Comparison of ENCODE assay signal across 8 mouse cellular contexts in the genomic region with DNA sequence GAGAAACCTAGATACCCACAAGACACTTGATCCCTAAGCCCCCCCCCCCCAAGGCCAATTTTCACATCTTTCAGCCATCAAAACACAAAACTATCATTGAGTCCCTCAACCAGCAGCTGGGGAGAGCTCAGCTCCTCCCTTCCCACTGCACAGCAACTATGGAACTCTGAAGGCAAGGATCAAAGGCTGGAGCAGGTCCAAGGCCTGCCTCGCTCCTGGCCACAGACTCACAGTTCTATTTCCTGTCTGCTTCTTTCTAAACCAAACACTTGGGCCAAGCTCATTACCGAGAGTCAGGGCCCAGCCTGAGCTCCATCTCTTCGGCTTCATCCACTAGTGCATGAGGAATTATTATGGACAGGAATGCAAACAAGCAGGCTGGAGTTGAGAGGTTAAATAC. TPM values are rescaled to one million over a fixed set of nuclear protein-coding genes. Genes with fewer than 3 reads are reported as not detected.
DNase-seq lines count a peak whose midpoint lies in the region; ATAC-seq and TF ChIP-seq lines count a peak whose summit lies in the region.

No protein-coding gene starts in this region.

- no peaks in the 10 kb centered on the region for H3K27me3 ChIP-seq in hindbrain, embryonic 12.5 days
- H3K27me3 ChIP-seq in lung, postnatal 0 days (replicated peaks; ENCODE audit: insufficient read depth, low read length) = no peaks in the 10 kb centered on the region
- no peaks in the 10 kb centered on the region for H3K27me3 ChIP-seq in stomach, embryonic 14.5 days (ENCODE audit: control insufficient read depth, insufficient read depth, low read length)

- ATAC-seq in hindbrain, embryonic 12.5 days (ENCODE audit: low FRiP score) = no peak
- ATAC-seq in lung, postnatal 0 days = peak; percentile 74
- peak; percentile 75 for ATAC-seq in stomach, embryonic 14.5 days (ENCODE audit: insufficient number of reproducible peaks, insufficient read depth, low FRiP score, low read depth)

- no peaks in the 10 kb centered on the region for H3K36me3 ChIP-seq in hindbrain, embryonic 12.5 days
- H3K36me3 ChIP-seq in lung, postnatal 0 days (ENCODE audit: insufficient read depth, low read length) = no peaks in the 10 kb centered on the region
- H3K36me3 ChIP-seq in stomach, embryonic 14.5 days (ENCODE audit: control insufficient read depth, insufficient read depth, low read length) = no peaks in the 10 kb centered on the region

- H3K4me1 ChIP-seq in hindbrain, embryonic 12.5 days = peaks cover 20% of the 10 kb centered on the region
- H3K4me1 ChIP-seq in lung, postnatal 0 days (ENCODE audit: insufficient read depth, low read depth, low read length) = peaks cover 19% of the 10 kb centered on the region; the same call in 1 of the 2 replicates
- H3K4me1 ChIP-seq in stomach, embryonic 14.5 days (ENCODE audit: control insufficient read depth, insufficient read depth, low read length) = peaks cover 32% of the 10 kb centered on the region

- H3K4me2 ChIP-seq in hindbrain, embryonic 12.5 days (replicated peaks) = no peak overlapping the region
- peak overlapping the region; percentile 9; the same call in 1 of the 2 replicates for H3K4me2 ChIP-seq in lung, postnatal 0 days (replicated peaks; ENCODE audit: low read depth, low read length)
- H3K4me2 ChIP-seq in stomach, embryonic 14.5 days (replicated peaks; ENCODE audit: low read depth, low read length) = no peak overlapping the region

- WGBS in hindbrain, embryonic 12.5 days = 54% methylated on average over 3 of the region's 3 CpGs
- 2% methylated on average over 3 of the region's 3 CpGs for WGBS in lung, postnatal 0 days
- 1% methylated on average over 3 of the region's 3 CpGs for WGBS in stomach, embryonic 14.5 days

- peak; percentile 47 for TF ChIP-seq EP300 in lung, postnatal 0 days (IDR thresholded peaks at IDR 0.05)

- 0 out of 2 replicates have a peak, but pooled peaks cover 5% of the 10 kb centered on the region for H3K9me3 ChIP-seq in hindbrain, embryonic 12.5 days (replicated peaks)
- no peaks in the 10 kb centered on the region for H3K9me3 ChIP-seq in lung, postnatal 0 days (ENCODE audit: low read length)
- H3K9me3 ChIP-seq in stomach, embryonic 14.5 days (ENCODE audit: control insufficient read depth, low read depth, low read length) = 0 out of 2 replicates have a peak, but pooled peaks cover 3% of the 10 kb centered on the region

- peak; percentile 70 for DNase-seq in urinary bladder, postnatal 14 days (ENCODE audit: low spot score)
- no peak for DNase-seq in urinary bladder, postnatal 10 days (ENCODE audit: low spot score)
- peak; percentile 56 to 68 for DNase-seq in frontal cortex, postnatal 14 days (ENCODE audit: low spot score in 2 of 2)
- DNase-seq in layer of hippocampus, postnatal 14 days (ENCODE audit: low spot score in 2 of 2) = peak; percentile 60 to 77
- DNase-seq in lung, postnatal 0 days (ENCODE audit: low spot score) = peak; percentile 91
- DNase-seq in thymus, postnatal 36 days = no peak

- H3K4me3 ChIP-seq in hindbrain, embryonic 12.5 days = no peak overlapping the region
- no peak overlapping the region for H3K4me3 ChIP-seq in lung, postnatal 0 days (ENCODE audit: low read depth, low read length)
- no peak overlapping the region for H3K4me3 ChIP-seq in stomach, embryonic 14.5 days (ENCODE audit: low read depth, low read length)

- H3K9ac ChIP-seq in hindbrain, embryonic 12.5 days = no peak overlapping the region
- no peak overlapping the region for H3K9ac ChIP-seq in lung, postnatal 0 days (replicated peaks; ENCODE audit: low read depth)
- H3K9ac ChIP-seq in stomach, embryonic 14.5 days (replicated peaks; ENCODE audit: low read depth, low read length) = no peak overlapping the region; the same call in 1 of the 2 replicates

- H3K27ac ChIP-seq in hindbrain, embryonic 12.5 days = peak overlapping the region; percentile 57; the same call in 1 of the 2 replicates
- peak overlapping the region; percentile 68 for H3K27ac ChIP-seq in lung, postnatal 0 days (ENCODE audit: low read length)
- H3K27ac ChIP-seq in stomach, embryonic 14.5 days (ENCODE audit: low read length) = peak overlapping the region; percentile 92

- no peak for TF ChIP-seq CTCF in lung, postnatal 0 days (IDR thresholded peaks at IDR 0.05)

RNA-seq across cellular contexts. Expression of a gene that starts 58.9 kb away (rescaled TPM):
- 20.6 and 22.4 TPM in 2 replicates for polyA plus RNA-seq in hindbrain, embryonic 12.5 days (2016; fragmentation: Nextera tagmentation; extraction: Ambion mirVana)
- total RNA-seq in layer of hippocampus, postnatal 14 days (2021) = 10 to 100 TPM; 49.9 to 57.7 TPM
- polyA plus RNA-seq in lung, postnatal 0 days (2015; fragmentation: Nextera tagmentation; extraction: Ambion mirVana) = 6.0 and 8.6 TPM in 2 replicates
- 12.5 and 14.3 TPM in 2 replicates for polyA plus RNA-seq in stomach, embryonic 14.5 days (2014; fragmentation: Nextera tagmentation; extraction: Ambion mirVana)

Comparison
In these comparisons a context has a peak if more than half of its experiments do, and no peak if none do; other contexts are left out.
1. DNase-seq: peak in urinary bladder, postnatal 14 days (single experiment), frontal cortex, postnatal 14 days (2 of 2), layer of hippocampus, postnatal 14 days (2 of 2) and lung, postnatal 0 days (single experiment); none in urinary bladder, postnatal 10 days (single experiment) and thymus, postnatal 36 days (0 of 2).
2. Peak in every context shown above with its lines, with median percentiles within 50 percentile points of each other: H3K27ac ChIP-seq.